Mouse (Mus musculus): ENCODE data around the gene S1pr2. TPM values are rescaled to one million over a fixed set of nuclear protein-coding genes. Genes with fewer than 3 reads are reported as not detected.
A peak's percentile ranks its signal among the peaks of the same experiment; 100 is the strongest.
"Not testable (repeated sequence)": the region's sequence is repeated elsewhere in the genome, so short reads cannot be mapped to it uniquely, and the experiment has no call there.

S1pr2 gene
- 3.6 and 3.8 TPM in 2 replicates for polyA plus RNA-seq (2012; rRNA removed)

DNA sequence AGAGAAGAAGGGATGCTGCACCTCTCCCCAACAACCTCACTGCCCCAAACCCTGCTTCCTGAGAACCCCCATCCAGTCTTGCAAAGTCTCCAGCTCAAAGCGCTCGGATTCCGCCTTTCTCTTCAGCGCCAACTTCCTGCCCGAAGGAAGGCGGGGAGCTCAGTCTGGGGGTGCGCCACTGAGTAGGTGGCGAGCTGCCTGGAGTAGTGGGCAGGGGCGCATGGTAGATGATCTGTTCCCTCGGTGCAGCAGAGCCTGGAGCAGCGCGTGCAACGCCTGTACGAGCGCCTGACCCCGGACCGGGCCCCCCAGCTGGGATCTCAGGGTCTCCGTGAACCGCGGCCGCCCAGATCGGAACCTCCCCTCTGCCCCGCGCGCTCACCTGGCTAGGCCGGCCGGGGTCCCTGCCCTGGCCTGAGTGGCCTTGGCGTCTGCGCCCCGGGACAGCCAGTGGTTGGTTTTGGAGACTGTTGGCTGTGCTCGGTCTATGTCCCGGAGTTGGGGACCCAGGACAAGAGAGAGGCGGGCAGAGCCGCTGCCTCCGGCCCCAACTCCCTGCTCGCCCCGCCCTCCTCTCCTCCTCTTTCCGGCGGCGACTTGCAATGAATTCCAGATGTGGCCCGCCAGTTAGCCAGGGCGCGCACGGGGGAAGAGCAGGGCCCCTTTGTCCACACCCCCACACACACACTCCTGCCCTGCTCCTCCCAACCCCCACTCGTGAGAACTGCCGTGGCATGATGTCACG lies at the start of gene S1pr2:
S1pr2 (minus strand) TSS at position 566 of the 745 bp plus-strand sequence.
- no peak for DNase-seq (ENCODE audit: low read depth, low spot score)
- WGBS, result under 1% methylated on average over 47 of the region's 47 CpGs

DNA sequence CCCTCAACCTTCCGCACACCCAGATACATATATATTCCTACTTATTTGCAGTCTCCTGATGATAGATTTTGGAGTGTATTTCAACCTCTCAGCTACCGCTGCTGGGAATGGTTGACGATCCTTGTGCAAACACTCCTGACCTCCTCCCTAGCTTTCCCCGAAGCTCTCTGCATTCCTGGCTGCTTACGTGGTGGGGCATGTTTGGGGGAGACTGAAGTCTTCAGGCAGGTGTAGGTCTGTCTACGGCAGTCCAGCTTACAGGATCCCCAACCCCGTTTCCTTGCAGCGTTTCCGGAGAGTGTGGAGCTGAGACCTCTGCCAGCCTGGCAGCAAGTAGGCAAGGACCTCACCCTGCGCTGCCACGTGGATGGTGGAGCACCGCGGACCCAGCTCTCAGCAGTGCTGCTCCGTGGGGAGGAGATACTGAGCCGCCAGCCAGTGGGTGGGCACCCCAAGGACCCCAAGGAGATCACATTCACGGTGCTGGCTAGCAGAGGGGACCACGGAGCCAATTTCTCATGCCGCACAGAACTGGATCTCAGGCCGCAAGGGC lies 48.8 kb upstream of the S1pr2 start:
- DNase-seq (ENCODE audit: low read depth, low spot score), result no peak
- WGBS, result 46% methylated on average over 19 of the region's 19 CpGs

DNA sequence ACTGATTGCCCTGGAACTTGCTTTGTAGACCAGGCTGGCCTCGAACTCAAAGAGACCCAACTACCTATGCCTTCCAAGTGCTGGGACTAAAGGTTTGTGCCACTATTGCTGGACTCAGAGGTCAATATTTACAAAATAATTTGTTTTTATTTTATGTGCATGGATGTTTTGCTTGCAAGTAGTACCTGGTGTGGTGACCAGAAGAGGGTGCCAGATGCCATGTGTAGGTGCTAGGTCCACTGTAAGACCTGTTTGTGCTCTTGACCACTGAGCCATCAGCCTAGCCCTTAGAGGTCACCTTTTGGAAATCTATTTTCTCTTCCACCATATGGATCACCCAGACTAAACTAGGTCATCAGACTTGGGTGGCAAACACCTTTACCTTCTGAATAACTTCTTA lies 46.1 kb upstream of the S1pr2 start:
- WGBS, result 92% methylated on average over 1 of the region's 1 CpGs
- no peak for DNase-seq (ENCODE audit: low read depth, low spot score)

DNA sequence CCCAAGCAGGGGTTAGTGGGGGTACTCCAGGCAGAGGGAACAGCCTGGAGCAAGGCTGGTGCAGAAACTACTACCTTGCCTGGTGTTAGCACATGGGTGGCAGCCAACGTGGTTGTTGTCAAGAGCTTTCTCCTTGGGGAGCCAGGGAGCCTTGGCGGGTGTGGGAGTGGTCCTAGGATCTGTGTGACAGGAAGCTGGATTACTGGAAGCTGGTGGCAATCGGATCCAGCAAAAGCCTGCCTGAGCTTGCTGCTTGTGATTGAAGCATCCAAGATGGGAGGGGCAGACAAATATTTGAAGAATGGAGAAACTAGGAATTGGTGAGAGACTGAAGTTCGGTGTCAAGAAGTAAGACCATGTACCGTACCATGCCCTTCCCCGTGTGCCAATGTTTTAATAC lies 45.7 kb upstream of the S1pr2 start:
- no peak for DNase-seq (ENCODE audit: low read depth, low spot score)
- 49% methylated on average over 6 of the region's 6 CpGs for WGBS

DNA sequence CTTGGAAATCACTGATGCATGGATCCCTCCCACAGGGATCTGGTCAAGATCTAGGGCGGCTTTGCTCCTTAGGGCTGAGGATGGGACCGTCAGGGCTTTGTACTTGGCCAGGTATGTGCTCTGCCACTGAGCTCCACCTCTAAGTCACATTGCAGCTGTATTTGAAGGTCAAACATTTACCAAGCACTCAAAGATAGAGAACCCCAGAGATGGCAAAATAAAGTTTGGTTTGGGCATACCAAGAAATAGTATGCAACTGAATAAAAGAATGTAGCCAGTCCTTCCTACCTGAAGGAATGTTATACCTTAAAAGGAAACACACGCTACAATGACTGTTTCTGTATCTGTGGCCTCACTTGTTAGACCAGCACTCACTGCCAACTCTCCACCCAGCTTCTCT lies 44.8 kb upstream of the S1pr2 start:
- no peak for DNase-seq (ENCODE audit: low read depth, low spot score)
- WGBS, result 87% methylated on average over 3 of the region's 3 CpGs

DNA sequence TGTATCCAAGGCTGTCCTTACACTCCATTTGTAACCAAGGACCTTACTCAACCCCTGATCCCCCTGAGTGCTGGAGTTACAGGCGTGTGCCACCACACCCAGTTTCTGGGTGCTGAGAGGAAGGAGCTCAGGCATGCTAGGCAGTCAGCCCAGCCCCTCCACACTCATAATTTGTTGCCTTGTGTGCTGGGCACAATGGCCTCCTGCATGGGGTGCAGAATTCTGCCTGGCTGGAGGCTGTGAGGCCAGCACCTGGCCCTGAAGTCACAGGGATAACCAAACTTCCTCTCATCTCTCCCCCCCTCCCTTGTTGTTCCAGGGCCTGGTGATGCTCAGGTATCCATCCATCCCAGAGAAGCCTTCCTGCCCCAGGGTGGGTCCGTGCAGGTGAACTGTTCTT lies 42.0 kb upstream of the S1pr2 start:
- no peak for DNase-seq (ENCODE audit: low read depth, low spot score)
- WGBS, result 65% methylated on average over 2 of the region's 2 CpGs

DNA sequence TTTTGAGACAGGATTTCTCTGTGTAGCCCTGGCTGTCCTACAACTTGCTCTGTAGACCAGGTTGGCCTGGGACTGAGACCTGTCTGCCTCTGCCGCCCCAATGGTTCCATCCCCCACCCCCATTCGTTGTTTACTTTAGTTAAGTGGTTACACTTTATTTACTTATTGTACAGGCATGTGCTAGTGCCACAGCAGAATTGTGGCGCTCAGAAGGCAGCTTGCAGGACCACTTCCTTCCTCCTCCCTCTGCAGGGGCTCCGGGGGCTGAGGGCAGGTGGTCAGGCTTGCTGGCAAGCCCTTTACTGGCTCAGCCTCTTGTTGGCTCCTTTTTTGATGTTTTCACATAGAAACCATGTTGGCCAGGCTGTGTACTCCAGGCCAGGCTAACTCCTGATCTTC lies 40.6 kb upstream of the S1pr2 start:
- 37% methylated on average over 4 of the region's 4 CpGs for WGBS
- no peak for DNase-seq (ENCODE audit: low read depth, low spot score)

DNA sequence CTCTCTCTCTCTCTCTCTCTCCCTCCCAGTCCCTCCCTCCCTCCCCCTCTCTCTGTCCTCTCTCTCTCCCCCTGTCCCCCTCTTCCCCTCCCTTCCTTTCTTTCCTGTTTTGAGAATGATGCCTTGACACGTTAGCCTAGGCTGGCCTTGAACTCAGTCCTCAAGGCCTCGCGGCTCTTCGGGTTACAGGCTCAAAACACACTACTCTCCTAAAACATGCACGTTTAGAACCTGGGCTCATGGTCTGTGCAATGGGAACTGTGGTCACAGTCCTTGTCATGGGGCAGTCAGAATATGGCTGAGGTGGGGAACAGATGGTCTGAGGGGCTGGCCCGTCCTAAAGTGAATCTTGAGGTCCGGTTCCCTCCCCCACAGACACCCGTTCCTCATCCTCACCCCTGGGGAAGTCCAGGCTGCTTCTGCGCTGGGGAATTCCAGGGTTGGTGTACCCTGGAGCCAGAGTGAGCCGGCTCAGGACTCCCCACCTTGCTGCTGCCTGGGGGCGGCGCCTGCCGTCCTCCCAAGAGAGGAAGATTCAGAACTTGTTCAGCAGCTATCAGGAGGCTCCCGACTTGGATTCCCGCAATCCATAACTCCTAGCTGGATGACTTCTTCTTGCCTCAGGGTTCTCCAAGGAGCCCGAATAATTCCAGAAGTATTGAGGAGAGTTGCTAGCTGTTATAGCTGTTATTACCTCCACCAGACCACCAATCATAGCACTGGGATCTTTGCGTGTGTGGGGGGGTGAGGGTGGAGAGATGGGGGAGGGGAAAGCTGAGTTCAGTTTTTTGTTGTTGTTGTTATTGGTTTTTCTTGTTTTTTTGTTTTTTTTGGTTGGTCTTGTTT lies 40.0 kb upstream of the S1pr2 start:
- no peak for DNase-seq (ENCODE audit: low read depth, low spot score)
- 11% methylated on average over 17 of the region's 17 CpGs for WGBS

DNA sequence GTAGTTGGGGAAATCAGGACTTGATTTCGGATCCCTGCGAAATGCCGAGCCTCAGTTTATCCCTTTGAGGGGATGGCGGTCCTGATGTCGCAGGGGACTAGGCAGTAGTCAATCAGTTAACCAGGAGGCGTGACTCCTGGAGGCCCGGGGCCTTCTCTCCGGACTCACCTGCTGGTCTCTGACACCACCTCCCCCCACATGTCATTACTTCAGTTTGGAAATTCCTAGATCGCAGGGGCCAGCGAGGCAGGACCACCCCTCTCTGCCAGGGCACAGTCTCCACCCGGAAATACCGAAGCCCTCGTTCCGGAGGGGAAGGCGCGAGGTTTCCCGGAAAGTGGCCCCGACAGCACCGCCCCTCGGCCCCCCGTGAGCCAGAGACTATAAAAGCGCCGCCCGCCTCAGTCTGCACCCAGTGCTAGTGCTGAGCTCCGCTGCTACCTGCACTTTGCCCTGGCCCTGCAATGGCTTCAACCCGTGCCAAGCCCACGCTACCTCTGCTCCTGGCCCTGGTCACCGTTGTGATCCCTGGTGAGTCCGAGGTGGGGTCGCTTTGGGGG lies 39.1 kb upstream of the S1pr2 start, which contains the start of gene Icam1:
Icam1 (plus strand) TSS at position 415 of the 560 bp plus-strand sequence.
- WGBS, result 1% methylated on average over 30 of the region's 30 CpGs
- no peak for DNase-seq (ENCODE audit: low read depth, low spot score)

DNA sequence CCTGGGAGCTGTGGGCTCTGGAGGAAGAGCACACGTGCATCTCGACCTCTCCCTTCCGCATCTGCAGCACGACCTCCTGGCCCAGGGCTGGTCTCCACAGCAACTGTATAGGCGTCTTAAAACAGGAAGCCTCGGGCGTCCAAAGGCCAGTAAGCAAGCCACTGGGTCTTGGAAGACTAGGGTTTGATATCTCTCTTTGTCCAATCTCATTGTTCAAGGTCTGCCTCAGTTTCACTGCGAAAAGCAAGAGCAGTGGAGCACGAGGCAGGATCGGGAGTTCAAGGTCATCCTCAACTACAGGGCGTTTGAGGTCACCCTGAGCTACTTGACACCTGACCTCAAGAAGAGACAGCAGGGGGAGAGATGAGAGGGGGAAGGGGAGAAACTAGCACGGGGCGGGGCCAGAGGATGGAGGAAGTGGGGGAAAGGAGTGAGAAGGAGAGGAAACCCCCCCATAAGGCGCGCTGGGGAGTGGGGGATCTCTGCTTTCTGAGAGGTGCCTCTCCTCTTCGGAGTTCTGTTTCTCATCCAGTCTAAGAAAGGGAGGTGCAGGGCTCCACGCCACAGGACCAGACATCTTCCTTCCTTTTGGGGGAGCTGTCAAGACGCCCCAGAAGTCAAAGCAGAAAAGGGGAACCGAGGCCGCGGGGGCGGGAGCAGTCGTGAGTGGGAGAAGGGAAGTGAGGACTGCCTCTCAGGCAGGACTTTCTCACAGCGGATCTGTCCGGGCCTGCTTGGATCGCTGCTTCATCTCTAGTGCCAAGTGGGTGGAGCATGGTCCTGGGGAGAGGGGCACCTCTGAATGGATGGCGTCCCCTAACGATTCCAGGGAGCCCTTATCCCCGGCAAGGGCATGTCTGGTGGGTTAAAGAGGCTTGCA lies 38.4 kb upstream of the S1pr2 start:
- no peak for DNase-seq (ENCODE audit: low read depth, low spot score)
- 17% methylated on average over 29 of the region's 29 CpGs for WGBS

DNA sequence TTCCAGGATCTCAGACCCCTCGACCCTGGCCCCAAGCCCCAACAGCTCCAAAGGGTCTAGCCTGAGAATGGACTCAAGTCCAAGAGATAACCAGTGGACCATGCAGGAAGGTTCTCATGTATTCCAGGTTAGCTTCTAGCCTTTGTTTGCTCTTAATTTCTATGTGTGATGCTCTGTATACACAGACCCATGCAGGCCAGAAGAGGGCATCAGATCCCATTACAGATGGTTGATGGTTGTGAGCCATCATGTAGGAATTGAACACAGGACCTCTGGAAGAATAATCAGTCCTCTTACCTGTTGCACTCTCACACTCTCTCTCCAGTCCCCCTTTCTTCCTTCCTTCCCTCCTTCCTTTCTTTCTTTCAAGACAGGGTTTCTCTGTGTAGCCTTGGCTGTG lies 35.8 kb upstream of the S1pr2 start:
- 37% methylated on average over 1 of the region's 1 CpGs for WGBS
- DNase-seq (ENCODE audit: low read depth, low spot score), result no peak

DNA sequence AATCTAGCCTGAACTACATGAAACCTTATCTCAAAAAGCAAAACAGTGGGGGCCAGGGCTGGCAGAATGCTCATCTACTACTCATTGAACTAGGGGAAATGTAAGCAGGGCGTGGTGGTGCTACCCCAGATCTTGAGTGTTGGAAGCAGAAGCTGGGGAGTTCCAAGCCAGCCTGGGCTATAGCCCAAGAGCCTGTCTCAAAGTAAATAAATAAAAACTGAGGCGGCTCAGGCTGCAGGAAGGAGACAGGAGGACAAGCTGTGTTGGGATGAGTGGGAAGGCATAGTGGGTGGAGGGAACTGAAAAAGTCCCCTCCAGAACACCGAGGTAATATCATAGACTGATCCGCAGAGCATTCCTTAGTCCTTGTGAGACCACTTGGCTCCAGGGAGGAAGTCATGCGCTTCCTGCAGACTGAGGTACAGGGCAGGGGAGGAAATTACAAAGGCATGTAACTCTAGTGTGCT lies 35.3 kb upstream of the S1pr2 start:
- WGBS, result 33% methylated on average over 5 of the region's 5 CpGs
- no peak for DNase-seq (ENCODE audit: low read depth, low spot score)

DNA sequence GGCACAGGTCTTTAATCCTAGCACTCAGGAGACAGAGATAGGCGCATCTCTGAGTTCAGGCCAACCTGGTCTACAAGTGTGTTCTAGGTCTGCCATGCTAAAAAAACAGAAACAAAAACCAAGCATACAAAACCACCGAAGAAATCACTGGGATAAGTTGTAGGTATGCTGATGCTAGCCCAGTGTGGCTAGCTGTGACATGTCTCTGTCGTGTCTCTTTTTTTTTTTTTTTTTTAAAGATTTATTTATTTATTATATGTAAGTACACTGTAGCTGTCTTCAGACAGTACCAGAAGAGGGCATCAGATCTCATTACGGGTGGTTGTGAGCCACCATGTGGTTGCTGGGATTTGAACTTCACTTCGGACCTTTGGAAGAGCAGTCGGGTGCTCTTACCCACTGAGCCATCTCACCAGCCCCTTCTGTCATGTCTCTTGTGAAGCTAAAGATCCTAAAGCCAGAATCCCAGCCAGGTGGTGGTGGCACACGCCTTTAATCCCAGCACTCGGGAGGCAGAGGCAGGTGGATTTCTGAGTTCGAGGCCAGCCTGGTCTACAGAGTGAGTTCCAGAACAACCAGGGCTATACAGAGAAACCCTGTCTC lies 34.5 kb upstream of the S1pr2 start:
- WGBS, result 64% methylated on average over 9 of the region's 9 CpGs
- DNase-seq (ENCODE audit: low read depth, low spot score), result not testable (repeated sequence)

DNA sequence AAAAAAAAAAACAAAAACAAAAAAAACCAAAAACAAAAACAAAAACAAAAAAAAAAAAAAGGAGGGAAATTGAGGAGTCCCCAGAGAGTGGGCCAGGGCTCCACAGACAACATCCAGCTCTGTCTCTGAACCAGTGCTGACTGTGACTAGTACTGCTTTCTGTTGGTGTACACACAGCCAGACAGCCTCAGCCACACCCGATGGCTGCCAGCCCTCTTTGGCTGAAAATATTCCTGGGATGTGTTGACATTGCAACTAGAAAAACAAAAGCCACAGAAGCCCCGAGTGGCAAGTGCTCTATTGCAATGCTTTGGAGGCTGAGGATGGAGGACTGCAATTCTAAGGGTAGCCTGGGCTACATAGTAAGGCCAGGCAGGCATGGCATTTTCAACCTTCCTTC lies 33.8 kb upstream of the S1pr2 start:
- WGBS, result 12% methylated on average over 2 of the region's 2 CpGs
- DNase-seq (ENCODE audit: low read depth, low spot score), result no peak

DNA sequence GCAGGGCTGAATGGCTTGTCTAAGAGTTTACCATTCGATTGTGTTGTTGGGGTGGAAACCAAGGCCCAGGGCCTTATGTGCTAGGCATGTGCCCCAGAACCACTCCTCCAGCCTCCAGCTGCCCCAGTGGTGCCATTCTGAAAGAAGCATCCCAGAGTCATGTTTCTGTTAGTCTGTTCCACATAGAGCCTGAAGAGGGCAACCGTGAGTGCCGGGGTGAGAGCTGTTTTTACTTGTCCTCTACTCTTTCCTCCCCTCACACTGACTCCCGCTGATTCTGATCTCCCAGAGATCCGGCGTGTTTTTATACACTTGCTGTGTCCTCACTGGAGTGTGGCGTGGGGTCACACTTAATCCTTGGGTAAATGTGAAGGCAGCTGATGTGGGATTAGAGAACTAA lies 31.4 kb upstream of the S1pr2 start:
- WGBS, result 82% methylated on average over 7 of the region's 7 CpGs
- no peak for DNase-seq (ENCODE audit: low read depth, low spot score)

DNA sequence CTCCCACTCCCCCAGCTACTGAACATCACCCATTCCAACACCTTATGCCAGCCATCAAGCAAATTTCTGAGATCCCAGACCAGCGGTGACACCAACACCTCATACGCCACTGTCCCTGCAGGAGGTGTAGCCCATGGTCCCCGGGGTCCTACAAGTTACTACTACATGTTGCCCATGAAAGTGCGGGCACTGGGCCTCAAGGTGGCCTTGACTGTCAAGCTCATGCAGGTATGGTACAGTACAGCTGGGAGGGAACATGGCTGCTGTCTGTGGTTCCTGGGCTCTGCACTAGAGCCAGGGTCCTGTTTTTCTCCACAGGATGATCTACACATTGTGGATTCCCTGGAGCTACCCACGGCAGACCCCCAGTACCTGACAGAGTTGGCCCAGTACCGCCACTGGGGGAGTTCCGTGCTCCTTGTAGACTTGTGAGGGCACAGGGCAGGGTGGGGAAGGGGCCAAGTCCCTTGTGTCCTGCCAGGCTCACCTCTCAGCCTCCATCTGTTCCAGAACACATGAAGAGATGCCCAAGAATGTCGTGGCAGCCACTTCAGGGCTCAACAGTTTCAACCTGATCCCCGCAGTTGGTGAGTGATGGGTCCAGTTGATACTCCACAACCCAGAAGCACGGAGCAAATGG lies 30.9 kb upstream of the S1pr2 start:
- no peak for DNase-seq (ENCODE audit: low read depth, low spot score)
- 95% methylated on average over 10 of the region's 10 CpGs for WGBS

DNA sequence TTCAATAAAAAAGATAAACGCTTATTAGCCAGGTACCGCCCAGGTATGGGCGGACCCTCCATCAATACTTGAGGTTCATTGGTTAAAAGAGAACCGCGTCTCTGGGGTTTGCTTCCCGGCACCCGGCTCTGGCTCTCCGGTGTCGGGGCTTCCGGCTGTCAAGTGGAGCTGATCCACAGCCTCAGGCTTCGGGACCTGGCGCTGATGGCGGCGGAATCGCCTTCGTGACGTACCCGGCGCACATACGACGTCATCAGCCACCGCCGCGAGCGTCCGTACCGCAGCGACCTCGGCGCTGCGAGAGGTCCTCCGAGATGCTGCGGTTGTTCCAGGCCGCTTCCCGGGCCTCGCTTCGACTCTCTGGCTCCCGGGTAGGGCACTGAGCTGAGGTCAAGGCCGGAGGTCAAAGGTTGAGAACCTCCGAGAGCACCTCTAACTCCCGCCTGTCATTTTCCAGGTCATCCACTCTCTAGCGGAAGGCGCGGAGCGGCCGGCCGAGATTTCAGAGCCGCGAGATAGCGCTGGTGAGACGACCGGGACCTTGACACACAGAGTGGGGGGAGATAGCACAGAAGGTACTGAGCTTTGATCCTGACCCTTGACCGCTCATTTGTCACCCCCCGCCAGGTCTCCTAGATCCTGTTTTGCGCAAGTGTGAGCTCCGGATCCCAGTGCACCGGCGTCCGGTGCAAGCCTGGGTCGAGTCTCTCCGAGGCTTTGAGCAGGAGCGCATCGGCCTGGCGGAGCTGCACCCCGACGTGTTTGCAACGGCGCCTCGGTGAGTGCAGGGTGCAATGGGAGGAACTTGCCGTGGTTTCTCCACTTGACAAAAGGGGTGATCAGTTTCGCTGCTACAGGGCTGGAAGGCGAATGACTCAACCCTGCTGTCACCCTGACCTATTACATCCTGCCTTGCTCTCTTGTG lies 26.3 kb upstream of the S1pr2 start, which contains the start of gene Mrpl4:
Mrpl4 (plus strand) TSS at position 112 of the 925 bp plus-strand sequence.
- DNase-seq (ENCODE audit: low read depth, low spot score), result peak; percentile 44
- under 1% methylated on average over 72 of the region's 72 CpGs for WGBS
